Mouse (Mus musculus) testis, adult 2 months (tissue): ENCODE measurements around the gene Dnm3.

Experiments used
- CTCF ChIP-seq: fragments of 200-500 bp; IDR thresholded peaks from 2 replicates; pipeline ENCODE4 v1.5.1; 2012; ENCODE audit warnings: low read depth, mild to moderate bottlenecking, inconsistent platforms, low read length, moderate library complexity; ENCODE audit not compliant: control insufficient read depth, insufficient read depth, insufficient replicate concordance
- POLR2A ChIP-seq: fragments of 200-500 bp; IDR thresholded peaks from 2 replicates; pipeline ENCODE4 v1.6.1; 2012; ENCODE audit warnings: low read depth, mild to moderate bottlenecking, inconsistent platforms, low read length, moderate library complexity; ENCODE audit not compliant: control insufficient read depth

- no peak for TF ChIP-seq CTCF
- no peak for TF ChIP-seq POLR2A
Measured at GRCm38 (mm10) chr1:162213066-162213465, 264.8 kb downstream of the Dnm3 start.
